Mouse (Mus musculus) C2C12 (cell line): ENCODE measurements around the gene Fxyd5.

ENCODE experiments used
- CEBPB ChIP-seq: IDR thresholded peaks from one replicate; pipeline ENCODE4 v1.6.1; 2011; ENCODE audit warnings: low read depth, mild to moderate bottlenecking, control low read depth, moderate library complexity
- CTCF ChIP-seq: IDR thresholded peaks from one replicate; pipeline ENCODE4 v1.5.1; 2011; ENCODE audit not compliant: control insufficient read depth, insufficient read depth, insufficient read length
- MAX ChIP-seq: IDR thresholded peaks from one replicate; pipeline ENCODE4 v1.6.1; 2011; ENCODE audit warnings: mild to moderate bottlenecking, control low read depth
- MYOD1 ChIP-seq: IDR thresholded peaks from one replicate; pipeline ENCODE4 v1.6.1; 2011; ENCODE audit warnings: low read depth; ENCODE audit not compliant: control insufficient read depth, insufficient read length
- USF1 ChIP-seq: IDR thresholded peaks from one replicate; pipeline ENCODE4 v1.6.1; 2011; ENCODE audit warnings: low read depth, mild to moderate bottlenecking, control low read depth, moderate library complexity

DNA sequence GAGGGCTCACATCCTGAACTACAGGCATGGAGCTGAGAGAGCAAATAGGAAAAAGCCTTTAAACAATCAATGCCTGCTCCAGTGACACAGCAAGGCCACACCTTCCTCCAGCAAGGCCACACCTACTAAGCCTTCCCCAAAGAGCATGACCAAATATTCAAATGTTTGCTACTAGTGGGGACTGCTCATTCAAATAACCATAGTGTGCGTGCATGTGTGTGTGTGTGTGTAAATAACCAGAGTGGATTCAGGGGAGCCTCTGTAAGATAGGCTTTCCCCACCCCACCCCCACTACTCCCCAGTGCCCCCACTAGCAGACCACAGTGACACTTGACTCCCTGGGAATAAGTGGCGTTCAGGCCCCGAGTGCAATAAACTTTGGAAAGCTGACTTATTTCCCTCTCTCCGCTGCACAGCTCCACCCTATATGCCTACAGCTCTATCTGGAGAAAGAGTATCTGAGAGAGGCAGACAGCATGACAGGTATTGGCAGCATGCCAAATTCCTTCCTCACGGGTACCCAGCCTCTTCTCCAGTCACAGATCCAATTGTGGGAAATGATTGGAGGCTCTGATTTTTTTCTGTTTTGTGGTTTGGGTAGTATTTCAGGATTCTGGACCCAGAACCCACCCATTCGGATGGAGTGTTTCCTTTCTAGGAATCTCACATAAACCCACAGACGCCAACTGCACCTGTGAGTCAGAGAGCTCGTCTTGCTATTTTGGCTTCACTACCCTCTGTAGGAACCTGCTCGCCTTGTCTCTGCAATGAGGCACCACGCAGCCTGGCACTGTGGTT is 25.0 kb downstream of the Fxyd5 start:
- no peak for TF ChIP-seq CTCF
- peak; percentile 80 for TF ChIP-seq MYOD1
- no peak for TF ChIP-seq CEBPB
- TF ChIP-seq MAX = no peak
- no peak for TF ChIP-seq USF1
